Mouse (Mus musculus) heart, postnatal 25 days (tissue): ENCODE results near the gene Tars2. TPM values are rescaled to one million over a fixed set of nuclear protein-coding genes. Genes with fewer than 3 reads are reported as not detected.
"Not testable (repeated sequence)": the region's sequence is repeated elsewhere in the genome, so short reads cannot be mapped to it uniquely, and the experiment has no call there.

Experiments
- DNase-seq: peaks from one replicate; pipeline ENCODE4 v3.0.0; 2022; ENCODE audit warnings: low spot score
- intact Hi-C: fragments of 180-260 bp; cut with DNase I; formaldehyde crosslinking; loops from one replicate; pipeline ENCODE4 v1.15.1; 2025
- microRNA-seq: library from miRNA; unstranded; fragments of <30 nt; microRNA quantifications from one replicate; pipeline ENCODE4 v1.2.0, GENCODE M21; 2022
- total RNA-seq, 2 experiments: library from RNA; stranded (reverse); gene quantifications; 2 replicates each; pipeline ENCODE4 v1.2.3; 2021

Tars2 gene
- total RNA-seq, 2 experiments from 2014 or later, result 46.6 to 49.4 TPM

GRCm38 (mm10) chr3:95701877-95702540, 58.0 kb downstream of the Tars2 start:
- intact Hi-C loops, result loop anchor here (2.0 to 10.0 kb wide), 2 partner anchors 69 to 187 kb away; no protein-coding TSS in a partner anchor

GRCm38 (mm10) chr3:95701085-95701484, 58.9 kb downstream of the Tars2 start:
- intact Hi-C loops, result loop anchor here (10.0 kb wide), 1 partner anchor 186 kb away; no protein-coding TSS in a partner anchor
- DNase-seq, result no peak

More at GRCm38 (mm10) chr3:95701877-95702540, 58.0 kb downstream of the Tars2 start:
- DNase-seq, result peak; percentile 82

DNA sequence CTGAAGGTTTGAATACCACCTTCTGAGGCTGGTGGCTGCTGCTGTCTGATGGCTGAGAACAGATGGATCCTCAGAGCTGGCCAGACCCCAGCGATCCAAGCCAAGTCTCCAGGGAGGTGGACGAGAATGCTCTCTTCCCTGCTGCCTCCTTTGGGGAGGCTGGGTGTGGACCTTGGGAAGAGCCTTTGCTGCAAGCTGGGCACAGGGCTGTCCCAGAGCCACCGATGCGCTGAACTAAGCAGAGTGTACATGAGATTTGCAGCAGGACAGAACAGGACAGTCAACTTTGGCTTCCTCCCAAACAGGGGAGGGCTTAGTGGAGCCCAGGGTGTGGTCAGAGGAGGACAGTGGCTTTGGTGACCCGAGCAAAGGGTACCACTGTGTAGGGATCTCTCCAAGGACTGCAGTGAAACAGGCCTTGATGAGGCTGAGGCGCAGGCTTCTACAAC, 59.7 kb downstream of the Tars2 start:
- intact Hi-C loops, result loop anchor here (10.0 kb wide), 1 partner anchor 185 kb away; no protein-coding TSS in a partner anchor
- DNase-seq, result no peak

- no peak for DNase-seq
- intact Hi-C loops, result no loop called here
Measured at GRCm38 (mm10) chr3:95698286-95698685, 61.7 kb downstream of the Tars2 start.

DNA sequence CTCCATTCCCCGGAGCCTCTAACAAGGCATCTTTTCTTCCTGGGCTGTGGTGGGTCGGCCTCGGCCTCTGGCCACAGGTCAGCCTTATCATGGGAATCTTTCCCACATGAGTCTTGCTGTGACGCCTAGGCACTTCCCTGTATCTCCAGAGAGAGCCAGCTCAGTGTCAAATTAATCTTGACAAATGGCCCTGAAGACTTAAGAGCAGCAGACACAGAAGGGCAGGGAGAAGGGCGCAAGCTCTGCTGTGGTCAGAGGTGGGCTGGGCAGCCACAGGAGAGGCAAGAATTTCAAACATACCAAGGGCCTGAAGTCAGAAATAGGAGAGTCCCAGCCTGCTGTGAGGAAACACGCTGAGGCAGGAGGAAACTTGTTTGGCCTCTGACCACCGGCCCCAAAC, 63.6 kb downstream of the Tars2 start:
- intact Hi-C loops, result no loop called here

DNA sequence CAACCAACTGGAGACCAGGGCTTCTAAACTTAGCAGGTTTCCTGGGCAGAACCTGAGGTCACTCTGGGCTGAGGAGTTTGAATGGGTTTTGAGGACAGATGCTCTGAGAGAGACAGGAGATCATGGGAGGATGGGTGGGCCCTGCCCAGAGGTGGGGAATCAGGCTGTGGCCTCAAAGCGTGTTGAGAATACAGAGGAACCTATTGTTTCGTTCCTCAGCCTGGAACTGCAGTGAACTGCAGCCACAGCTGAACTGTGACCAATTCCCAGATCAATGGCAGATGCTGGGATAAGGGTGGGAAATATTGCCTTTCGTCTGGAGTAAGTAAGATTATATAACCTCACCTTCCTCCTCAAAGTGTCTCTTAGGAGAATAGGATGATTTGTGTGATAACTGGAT, 64.2 kb downstream of the Tars2 start:
- intact Hi-C loops, result no loop called here
- DNase-seq, result no peak

More for the DNA sequence above, 63.6 kb downstream of the Tars2 start:
- no peak for DNase-seq

DNA sequence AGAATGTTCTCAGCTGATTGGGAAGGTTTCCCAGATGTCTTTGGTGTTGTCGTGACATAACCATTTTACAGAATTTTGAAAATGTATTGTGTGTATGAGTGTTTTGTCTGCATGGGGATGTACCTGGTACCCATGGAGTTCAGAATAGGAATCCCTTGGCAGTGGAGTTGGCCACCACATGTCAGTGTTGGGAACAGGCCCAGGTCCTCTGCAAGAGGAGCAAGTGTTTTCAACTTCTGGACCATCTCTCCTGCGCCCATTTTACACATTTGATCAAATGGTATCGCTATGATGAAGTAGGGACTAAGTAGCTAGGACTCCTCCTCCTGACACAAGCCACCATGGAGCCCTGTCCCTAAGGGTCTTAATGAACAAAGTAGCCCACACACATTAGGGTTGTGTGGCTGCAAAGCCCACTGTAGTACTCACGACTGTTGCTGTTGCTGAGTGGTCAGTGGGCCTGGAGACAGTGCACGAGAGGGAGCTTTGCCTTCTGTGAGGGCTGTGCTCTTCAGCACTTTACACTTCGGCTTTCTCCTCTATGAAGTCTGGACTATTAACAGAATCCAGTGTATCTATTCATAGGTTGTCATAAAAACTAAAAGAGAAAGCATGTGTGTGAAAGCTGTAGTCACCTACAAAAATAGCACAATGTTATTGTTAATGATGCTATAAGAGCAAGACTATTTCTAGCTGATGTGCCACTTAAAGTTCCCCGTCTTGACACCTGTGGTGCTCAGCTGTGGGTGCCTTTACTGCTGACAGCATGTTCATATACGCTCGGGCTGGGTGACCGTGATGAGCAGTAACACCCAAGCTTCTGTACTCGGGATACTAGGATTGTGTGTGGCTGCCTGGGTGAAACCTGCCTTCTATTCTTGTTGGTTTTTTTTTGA, 65.0 kb downstream of the Tars2 start:
- intact Hi-C loops, result no loop called here
- DNase-seq, result no peak

GRCm38 (mm10) chr3:95693821-95694807, 65.9 kb downstream of the Tars2 start:
- no peak for DNase-seq
- intact Hi-C loops, result no loop called here

DNA sequence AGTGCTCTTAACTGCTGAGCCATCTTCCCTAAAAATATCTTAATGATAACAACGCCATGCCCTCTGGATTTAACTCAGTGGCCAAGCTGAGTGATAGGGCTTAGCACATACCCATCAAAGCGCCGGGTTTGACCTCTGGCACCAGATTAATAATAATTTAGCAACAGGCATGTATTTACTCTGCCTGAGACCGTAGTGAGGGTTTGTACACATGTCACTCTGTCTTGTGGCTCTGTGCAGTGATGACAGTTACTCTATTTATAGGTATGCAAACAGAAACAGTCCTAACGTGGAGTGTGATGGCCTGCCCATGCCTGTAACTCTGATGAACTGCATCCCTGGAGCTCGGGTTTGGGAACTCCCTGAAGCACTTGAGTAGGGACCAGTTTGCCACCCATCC, 67.3 kb downstream of the Tars2 start:
- no peak for DNase-seq
- intact Hi-C loops, result no loop called here

DNA sequence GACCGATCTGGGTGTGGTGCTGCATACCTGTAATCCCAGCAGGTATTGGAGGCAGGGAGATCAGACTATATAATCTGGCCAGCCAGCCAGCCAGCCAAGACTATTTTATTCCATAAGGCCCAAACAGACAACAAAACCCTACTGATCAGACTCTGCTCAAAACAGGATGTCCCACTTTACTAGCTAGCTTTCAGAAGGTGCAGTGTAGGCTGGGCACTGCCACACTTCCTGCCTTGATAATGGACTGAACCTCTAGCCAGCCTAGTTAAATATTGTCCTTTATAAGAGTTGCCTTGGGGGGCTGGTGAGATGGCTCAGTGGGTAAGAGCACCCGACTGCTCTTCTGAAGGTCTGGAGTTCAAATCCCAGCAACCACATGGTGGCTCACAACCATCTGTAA, 69.5 kb downstream of the Tars2 start:
- intact Hi-C loops, result not testable (repeated sequence)

More for the DNA sequence above, 69.5 kb downstream of the Tars2 start:
- not testable (repeated sequence) for DNase-seq

Small RNA genes lying within 50 kb of the gene (microRNA-seq; reads per million reads assigned to microRNA genes)
- gene Mir7014, result not detected

Other genes starting within 250 kb of the Tars2 start
- gene Ctss, start 233.4 kb downstream of the Tars2 start, total RNA-seq, result 10 to 100 TPM; 13.6 TPM
- not detected for gene Hormad1, start 200.5 kb downstream of the Tars2 start, total RNA-seq
- gene Golph3l, start 171.3 kb downstream of the Tars2 start, total RNA-seq, result 10 to 100 TPM; 18.8 to 19.7 TPM
- 10 to 100 TPM; 67.4 to 72.2 TPM for gene Ensa, start 135.2 kb downstream of the Tars2 start, total RNA-seq
- 100 to 1,000 TPM; 128 to 152 TPM for gene Mcl1, start 101.4 kb downstream of the Tars2 start, total RNA-seq
- 10 to 100 TPM; 52.6 to 64.6 TPM for gene Adamtsl4, start 72.3 kb downstream of the Tars2 start, total RNA-seq
- gene Ecm1, start 20.6 kb downstream of the Tars2 start, total RNA-seq, result 10 to 100 TPM; 52.1 to 60.8 TPM
- gene Rprd2, start 58.7 kb upstream of the Tars2 start, total RNA-seq, result 10 to 100 TPM; 40.4 to 46.1 TPM
- gene Prpf3, start 95.7 kb upstream of the Tars2 start, total RNA-seq, result 10 to 100 TPM; 21.1 to 23.1 TPM
- gene Mrps21, start 111.3 kb upstream of the Tars2 start, total RNA-seq, result 100 to 1,000 TPM; 315 to 318 TPM
- 10 to 100 TPM in 1 of 2 experiments, 1 to 10 TPM in 1; 2.1 to 12.9 TPM for gene Ciart, start 122.0 kb upstream of the Tars2 start, total RNA-seq
- gene BC028528, start 131.8 kb upstream of the Tars2 start, total RNA-seq, result 10 to 100 TPM in 1 of 2 experiments, 1 to 10 TPM in 1; 7.2 to 13.9 TPM
- 100 to 1,000 TPM; 110 to 120 TPM for gene Aph1a, start 133.8 kb upstream of the Tars2 start, total RNA-seq
- 100 to 1,000 TPM; 171 to 175 TPM for gene Car14, start 144.5 kb upstream of the Tars2 start, total RNA-seq
- gene Anp32e, start 169.0 kb upstream of the Tars2 start, total RNA-seq, result 10 to 100 TPM; 74.2 to 92.2 TPM
- gene Plekho1, start 235.8 kb upstream of the Tars2 start, total RNA-seq, result 10 to 100 TPM; 76.4 to 89.1 TPM